Mouse (Mus musculus) midbrain, embryonic 12.5 days (tissue): ENCODE data around the gene Ntn1. TPM values are rescaled to one million over a fixed set of nuclear protein-coding genes. Genes with fewer than 3 reads are reported as not detected.

Source experiments
- ATAC-seq: fragments of 200-750 bp; cut with Nextera tagmentation; 2 replicates; pipeline ENCODE4 v1.8.0; 2017; ENCODE audit warnings: low read depth, moderate TSS enrichment, moderate library complexity; ENCODE audit not compliant: low FRiP score
- H3K27ac ChIP-seq: fragments of 300-500 bp; sonication (generic); replicated peaks from 2 replicates; pipeline ENCODE4 v1.5.1; 2016; ENCODE audit warnings: mild to moderate bottlenecking
- H3K27me3 ChIP-seq: fragments of 300-500 bp; sonication (generic); 2 replicates; pipeline ENCODE4 v1.6.1; 2016; ENCODE audit warnings: mild to moderate bottlenecking
- H3K36me3 ChIP-seq: fragments of 300-500 bp; sonication (generic); 2 replicates; pipeline ENCODE4 v1.6.1; 2016
- H3K4me1 ChIP-seq: fragments of 300-500 bp; sonication (generic); 2 replicates; pipeline ENCODE4 v1.6.1; 2016
- H3K4me2 ChIP-seq: fragments of 300-500 bp; sonication (generic); replicated peaks from 2 replicates; pipeline ENCODE4 v1.6.1; 2016; ENCODE audit warnings: mild to moderate bottlenecking, moderate library complexity
- H3K4me3 ChIP-seq: fragments of 300-500 bp; sonication (generic); 2 replicates; pipeline ENCODE4 v1.5.1; 2016; ENCODE audit warnings: mild to moderate bottlenecking
- H3K9ac ChIP-seq: fragments of 300-500 bp; sonication (generic); replicated peaks from 2 replicates; pipeline ENCODE4 v1.6.1; 2016; ENCODE audit warnings: mild to moderate bottlenecking, moderate library complexity
- H3K9me3 ChIP-seq: fragments of 300-500 bp; sonication (generic); 2 replicates; pipeline ENCODE4 v1.6.1; 2016; ENCODE audit warnings: mild to moderate bottlenecking
- WGBS: fragments of 180-500 bp; shearing (Covaris S2); methylation state at CpG from one replicate; pipeline ENCODE4 v1.1.7; 2016; 5-methylcytosine and 5-hydroxymethylcytosine counted together
- polyA plus RNA-seq: library from polyadenylated mRNA; unstranded; fragments of >200 nt; fragmentation: Nextera tagmentation; extraction: Ambion mirVana; gene quantifications from 2 replicates; pipeline ENCODE4 v1.2.1, GENCODE M21; 2016

Gene Ntn1
- polyA plus RNA-seq, 1 experiment from 2014 or later = 34.6 TPM

GRCm38 (mm10) chr11:68401428-68401827 is 805 bp upstream of the Ntn1 start:
- no peaks in the 10 kb centered on the region for H3K36me3 ChIP-seq
- H3K9ac ChIP-seq = no peak overlapping the region
- H3K4me1 ChIP-seq = peaks cover 24% of the 10 kb centered on the region
- no peak overlapping the region for H3K4me3 ChIP-seq
- H3K27me3 ChIP-seq = peaks cover 88% of the 10 kb centered on the region
- no peaks in the 10 kb centered on the region for H3K9me3 ChIP-seq
- whole genome bisulfite sequencing = 21% methylated on average over 5 of the region's 5 CpGs
- H3K4me2 ChIP-seq = peak overlapping the region; percentile 89; the same call in 1 of the 2 replicates
- no peak overlapping the region for H3K27ac ChIP-seq
- ATAC-seq = no peak

GRCm38 (mm10) chr11:68400021-68400671 is 477 bp downstream of the Ntn1 start:
- Histone ChIP-seq H3K4me1 (peaks cover 24% of the 10 kb centered on the region), H3K4me2 (peak overlapping the region; percentile 89), H3K36me3 (no peaks in the 10 kb centered on the region), H3K4me3 (peak overlapping the region; percentile 53), H3K27ac (peak overlapping the region; percentile 82), H3K9ac (peak overlapping the region; percentile 54), H3K9me3 (no peaks in the 10 kb centered on the region), H3K27me3 (peaks cover 94% of the 10 kb centered on the region)
- WGBS = under 1% methylated on average over 56 of the region's 57 CpGs
- ATAC-seq = peak; percentile 84

GRCm38 (mm10) chr11:68399548-68400020 is 1.0 kb downstream of the Ntn1 start:
- H3K27ac ChIP-seq = peak overlapping the region; percentile 82
- peak overlapping the region; percentile 54 for H3K9ac ChIP-seq
- peaks cover 97% of the 10 kb centered on the region for H3K27me3 ChIP-seq
- peak overlapping the region; percentile 53 for H3K4me3 ChIP-seq
- H3K36me3 ChIP-seq = no peaks in the 10 kb centered on the region
- peak; percentile 86 for ATAC-seq
- H3K4me1 ChIP-seq = peaks cover 24% of the 10 kb centered on the region
- no peaks in the 10 kb centered on the region for H3K9me3 ChIP-seq
- 0% methylated on average over 41 of the region's 47 CpGs for WGBS
- peak overlapping the region; percentile 89 for H3K4me2 ChIP-seq

- no peak overlapping the region; the same call in 1 of the 2 replicates for H3K9ac ChIP-seq
- no peak for ATAC-seq
- H3K4me2 ChIP-seq = peak overlapping the region; percentile 89
- H3K27me3 ChIP-seq = peaks cover 98% of the 10 kb centered on the region
- H3K27ac ChIP-seq = peak overlapping the region; percentile 82
- no peaks in the 10 kb centered on the region for H3K9me3 ChIP-seq
- H3K4me3 ChIP-seq = peak overlapping the region; percentile 53
- peaks cover 26% of the 10 kb centered on the region for H3K4me1 ChIP-seq
- H3K36me3 ChIP-seq = no peaks in the 10 kb centered on the region
- WGBS = 5% methylated on average over 24 of the region's 24 CpGs
These were observed 1.6 kb downstream of the Ntn1 start for GRCm38 (mm10) chr11:68398891-68399547.

GRCm38 (mm10) chr11:68395546-68395945 is 5.1 kb downstream of the Ntn1 start:
- ATAC-seq = no peak
- Histone ChIP-seq H3K27ac (no peak overlapping the region), H3K36me3 (no peaks in the 10 kb centered on the region), H3K4me3 (no peak overlapping the region), H3K27me3 (peaks cover 96% of the 10 kb centered on the region), H3K4me1 (peaks cover 31% of the 10 kb centered on the region), H3K9ac (no peak overlapping the region), H3K4me2 (no peak overlapping the region), H3K9me3 (no peaks in the 10 kb centered on the region)
- 56% methylated on average over 5 of the region's 5 CpGs for WGBS

- Histone ChIP-seq H3K4me2 (no peak overlapping the region), H3K4me1 (peaks cover 30% of the 10 kb centered on the region), H3K9me3 (no peaks in the 10 kb centered on the region), H3K27me3 (peaks cover 96% of the 10 kb centered on the region), H3K4me3 (no peak overlapping the region), H3K36me3 (no peaks in the 10 kb centered on the region), H3K27ac (no peak overlapping the region), H3K9ac (no peak overlapping the region)
- WGBS = 44% methylated on average over 4 of the region's 4 CpGs
- ATAC-seq = no peak
These were observed 5.9 kb downstream of the Ntn1 start for GRCm38 (mm10) chr11:68394749-68395148.

- Histone ChIP-seq H3K4me3 (no peak overlapping the region), H3K4me2 (no peak overlapping the region), H3K9ac (no peak overlapping the region), H3K27ac (no peak overlapping the region), H3K9me3 (no peaks in the 10 kb centered on the region), H3K27me3 (peaks cover 98% of the 10 kb centered on the region), H3K36me3 (no peaks in the 10 kb centered on the region), H3K4me1 (peaks cover 31% of the 10 kb centered on the region)
- no peak for ATAC-seq
- WGBS = 28% methylated on average over 2 of the region's 2 CpGs
These were observed 6.6 kb downstream of the Ntn1 start for GRCm38 (mm10) chr11:68393897-68394490.

- Histone ChIP-seq H3K27me3 (peaks cover 96% of the 10 kb centered on the region), H3K4me1 (peaks cover 37% of the 10 kb centered on the region), H3K9ac (no peak overlapping the region), H3K27ac (no peak overlapping the region), H3K9me3 (no peaks in the 10 kb centered on the region), H3K4me3 (no peak overlapping the region), H3K36me3 (no peaks in the 10 kb centered on the region), H3K4me2 (no peak overlapping the region)
- no peak for ATAC-seq
- 9% methylated on average over 19 of the region's 19 CpGs for WGBS
These were observed 10.0 kb downstream of the Ntn1 start for GRCm38 (mm10) chr11:68390381-68391287.

- ATAC-seq = no peak
- Histone ChIP-seq H3K4me3 (no peak overlapping the region), H3K27ac (no peak overlapping the region), H3K27me3 (peaks cover 96% of the 10 kb centered on the region), H3K4me1 (peaks cover 47% of the 10 kb centered on the region), H3K36me3 (no peaks in the 10 kb centered on the region), H3K4me2 (0 out of 2 replicates have a peak overlapping the region, but pooled peaks have one; percentile 14), H3K9me3 (no peaks in the 10 kb centered on the region), H3K9ac (no peak overlapping the region)
- 1% methylated on average over 8 of the region's 8 CpGs for WGBS
These were observed 11.0 kb downstream of the Ntn1 start for GRCm38 (mm10) chr11:68389621-68390020.

- 34% methylated on average over 1 of the region's 1 CpGs for WGBS
- H3K9ac ChIP-seq = no peak overlapping the region
- H3K36me3 ChIP-seq = no peaks in the 10 kb centered on the region
- H3K4me2 ChIP-seq = peak overlapping the region; percentile 91
- H3K4me3 ChIP-seq = no peak overlapping the region
- no peak for ATAC-seq
- H3K9me3 ChIP-seq = no peaks in the 10 kb centered on the region
- H3K27me3 ChIP-seq = peaks cover 93% of the 10 kb centered on the region
- peaks cover 48% of the 10 kb centered on the region for H3K4me1 ChIP-seq
- no peak overlapping the region for H3K27ac ChIP-seq
These were observed 12.0 kb downstream of the Ntn1 start for GRCm38 (mm10) chr11:68388655-68389015.

- 23% methylated on average over 11 of the region's 11 CpGs for WGBS
- Histone ChIP-seq H3K4me3 (0 out of 2 replicates have a peak overlapping the region, but pooled peaks have one; percentile 8), H3K27ac (peak overlapping the region; percentile 86; the same call in 1 of the 2 replicates), H3K9me3 (no peaks in the 10 kb centered on the region), H3K27me3 (peaks cover 95% of the 10 kb centered on the region), H3K4me2 (peak overlapping the region; percentile 91), H3K9ac (no peak overlapping the region), H3K4me1 (peaks cover 53% of the 10 kb centered on the region), H3K36me3 (no peaks in the 10 kb centered on the region)
- ATAC-seq = no peak
These were observed 12.5 kb downstream of the Ntn1 start for GRCm38 (mm10) chr11:68387971-68388654.
